8 mouse cellular contexts compared by ENCODE assay signal in genomic region chr7:12834162-12835120, GRCm38 (mm10). TPM values are rescaled to one million over a fixed set of nuclear protein-coding genes. Genes with fewer than 3 reads are reported as not detected.
DNase-seq lines count a peak whose midpoint lies in the region; ATAC-seq and TF ChIP-seq lines count a peak whose summit lies in the region.

Gene Zfp110, plus strand, starts transcription at chr7:12834761.

- H3K4me3 ChIP-seq in G1E (ENCODE audit: low read depth, low read length) = peak within 1 kb of the TSS; percentile 76
- peak within 1 kb of the TSS; percentile 64 for H3K4me3 ChIP-seq in forebrain, embryonic 16.5 days (replicated peaks; ENCODE audit: low read length)
- H3K4me3 ChIP-seq in layer of hippocampus, adult 2 months = peak within 1 kb of the TSS; percentile 77
- peak within 1 kb of the TSS; percentile 54 for H3K4me3 ChIP-seq in lung, embryonic 14.5 days (ENCODE audit: low read depth, low read length)
- H3K4me3 ChIP-seq in olfactory bulb, adult 2 months (ENCODE audit: insufficient read depth, low read depth, low read length) = peak within 1 kb of the TSS; percentile 64
- peak within 1 kb of the TSS; percentile 82 for H3K4me3 ChIP-seq in thymus, adult 2 months (ENCODE audit: control insufficient read depth, insufficient read depth, low read length)

- peak within 1 kb of the TSS; percentile 11 for H3K27ac ChIP-seq in forebrain, embryonic 16.5 days (ENCODE audit: low read length)
- peak within 1 kb of the TSS; percentile 89 for H3K27ac ChIP-seq in layer of hippocampus, adult 2 months
- H3K27ac ChIP-seq in lung, embryonic 14.5 days (ENCODE audit: low read depth) = peak within 1 kb of the TSS; percentile 78
- H3K27ac ChIP-seq in olfactory bulb, adult 2 months (ENCODE audit: insufficient read depth, low read depth, low read length) = 0 out of 2 replicates have a peak within 1 kb of the TSS, but pooled peaks have one; percentile 3
- H3K27ac ChIP-seq in thymus, adult 2 months (ENCODE audit: control insufficient read depth, insufficient read depth, low read length) = peak within 1 kb of the TSS; percentile 66

- peak; percentile 77 for DNase-seq in G1E (ENCODE audit: low spot score)
- peak; percentile 90 to 91 for DNase-seq in cerebellum, adult 18-20 months
- peak; percentile 89 to 94 for DNase-seq in heart, postnatal 36 days
- DNase-seq in layer of hippocampus, adult 2 months (ENCODE audit: low spot score in 2 of 2) = peak; percentile 79 to 82
- peak; percentile 95 for DNase-seq in lung, embryonic 14.5 days
- peak; percentile 92 for DNase-seq in thymus, adult 2 months

- TF ChIP-seq CTCF in G1E (IDR thresholded peaks at IDR 0.05; ENCODE audit: low read depth, low read length) = no peak
- TF ChIP-seq CTCF in layer of hippocampus, adult 2 months (conservative IDR thresholded peaks at IDR 0.05) = peak; percentile 52
- TF ChIP-seq CTCF in lung, embryonic 14.5 days (IDR thresholded peaks at IDR 0.05; ENCODE audit: low read depth) = 0 out of 2 replicates have a peak, but pooled peaks have one; percentile 18
- TF ChIP-seq CTCF in olfactory bulb, adult 2 months (IDR thresholded peaks at IDR 0.05; ENCODE audit: insufficient read depth, low read depth, low read length) = 0 out of 2 replicates have a peak, but pooled peaks have one; percentile 6
- TF ChIP-seq CTCF in thymus, adult 2 months (IDR thresholded peaks at IDR 0.05; ENCODE audit: borderline replicate concordance, control insufficient read depth, extremely low read depth, insufficient read depth, low read length, poor library complexity) = peak; percentile 33; the same call in 1 of the 2 replicates

- WGBS in forebrain, embryonic 16.5 days = 3% methylated on average over 47 of the region's 47 CpGs
- WGBS in lung, embryonic 14.5 days = 3% methylated on average over 47 of the region's 47 CpGs
- WGBS in olfactory bulb, adult 2 months = 3% methylated on average over 47 of the region's 47 CpGs
- WGBS in thymus, adult 2 months = 3% methylated on average over 47 of the region's 47 CpGs

- H3K27me3 ChIP-seq in G1E (ENCODE audit: insufficient read depth, low read length) = no peaks in the 10 kb centered on the region
- H3K27me3 ChIP-seq in forebrain, embryonic 16.5 days (replicated peaks; ENCODE audit: control insufficient read depth, insufficient read depth, low read length) = no peaks in the 10 kb centered on the region
- no peaks in the 10 kb centered on the region for H3K27me3 ChIP-seq in lung, embryonic 14.5 days (ENCODE audit: insufficient read depth, low read length)
- no peaks in the 10 kb centered on the region for H3K27me3 ChIP-seq in thymus, adult 2 months (ENCODE audit: control insufficient read depth, insufficient read depth, low read length)

- TF ChIP-seq POLR2A in olfactory bulb, adult 2 months (IDR thresholded peaks at IDR 0.05; ENCODE audit: insufficient read depth, low read depth, low read length) = peak; percentile 46
- TF ChIP-seq POLR2A in thymus, adult 2 months (IDR thresholded peaks at IDR 0.05; ENCODE audit: control insufficient read depth, extremely low read depth, insufficient read depth, low read length, poor library complexity) = peak; percentile 48

- peak within 1 kb of the TSS; percentile 57 for H3K4me2 ChIP-seq in forebrain, embryonic 16.5 days (ENCODE audit: low read length)
- H3K4me2 ChIP-seq in lung, embryonic 14.5 days = peak within 1 kb of the TSS; percentile 65

- peaks cover 33% of the 10 kb centered on the region for H3K36me3 ChIP-seq in G1E (replicated peaks)
- H3K36me3 ChIP-seq in forebrain, embryonic 16.5 days (ENCODE audit: control insufficient read depth, insufficient read depth) = peaks cover 31% of the 10 kb centered on the region
- H3K36me3 ChIP-seq in lung, embryonic 14.5 days (ENCODE audit: insufficient read depth) = peaks cover 34% of the 10 kb centered on the region
- peaks cover 19% of the 10 kb centered on the region for H3K36me3 ChIP-seq in thymus, adult 2 months (ENCODE audit: control insufficient read depth, insufficient read depth, low read length)

- H3K4me1 ChIP-seq in G1E (ENCODE audit: insufficient read depth, low read depth, low read length) = peaks cover 18% of the 10 kb centered on the region
- H3K4me1 ChIP-seq in forebrain, embryonic 16.5 days (replicated peaks; ENCODE audit: control insufficient read depth, insufficient read depth, low read length) = peaks cover 3% of the 10 kb centered on the region; the same call in 1 of the 2 replicates
- no peaks in the 10 kb centered on the region for H3K4me1 ChIP-seq in lung, embryonic 14.5 days (ENCODE audit: insufficient read depth)
- H3K4me1 ChIP-seq in olfactory bulb, adult 2 months (ENCODE audit: control insufficient read depth, insufficient read depth, low read length) = no peaks in the 10 kb centered on the region
- H3K4me1 ChIP-seq in thymus, adult 2 months (replicated peaks; ENCODE audit: control insufficient read depth, insufficient read depth, low read length) = peaks cover 6% of the 10 kb centered on the region

- H3K9ac ChIP-seq in forebrain, embryonic 16.5 days (replicated peaks; ENCODE audit: low read depth, low read length) = peak within 1 kb of the TSS; percentile 62
- H3K9ac ChIP-seq in lung, embryonic 14.5 days = peak within 1 kb of the TSS; percentile 65

- intact Hi-C loops in heart, postnatal 36 days (cut with DNase I) = loop anchor here (1.0 to 5.0 kb wide), 4 partner anchors 16 to 198 kb away; partner anchors contain the start of genes Chmp2a, Zfp128, Zfp329 and Zscan22

- peaks cover 20% of the 10 kb centered on the region for H3K9me3 ChIP-seq in G1E (replicated peaks)
- H3K9me3 ChIP-seq in forebrain, embryonic 16.5 days (ENCODE audit: control insufficient read depth, low read length) = peaks cover 25% of the 10 kb centered on the region
- peaks cover 25% of the 10 kb centered on the region for H3K9me3 ChIP-seq in lung, embryonic 14.5 days (ENCODE audit: low read depth, low read length)

- ATAC-seq in G1E (ENCODE audit: extremely low read depth, insufficient number of reproducible peaks, low FRiP score, poor library complexity, severe bottlenecking) = peak; percentile 96
- ATAC-seq in forebrain, embryonic 16.5 days = peak; percentile 98
- peak; percentile 99 for ATAC-seq in lung, embryonic 14.5 days (ENCODE audit: insufficient read depth)

RNA-seq across cellular contexts. Expression of gene Zfp110, which starts in this region (rescaled TPM):
- total RNA-seq in G1E (2014; fragmentation: Nextera tagmentation) (53.1 and 62.7 TPM in 2 replicates), G1E (2017) (58.4 and 59.9 TPM in 2 replicates)
- 2.5 and 3.2 TPM in 2 replicates for polyA plus RNA-seq in G1E (2012)
- 42.0 and 43.0 TPM in 2 replicates for polyA plus RNA-seq in forebrain, embryonic 16.5 days (2015; fragmentation: Nextera tagmentation; extraction: Ambion mirVana)
- total RNA-seq in heart, postnatal 36 days (2021) = 10 to 100 TPM; 15.4 to 21.5 TPM
- total RNA-seq in layer of hippocampus, adult 2 months (2021) = 10 to 100 TPM; 14.5 to 15.8 TPM
- 41.2 and 41.5 TPM in 2 replicates for polyA plus RNA-seq in lung, embryonic 14.5 days (2014; fragmentation: Nextera tagmentation; extraction: Ambion mirVana)
- not detected in 2 replicates for polyA plus RNA-seq in olfactory bulb, adult 2 months (2012; ENCODE audit: insufficient read depth, insufficient read length, low replicate concordance, missing spikeins)
- polyA plus RNA-seq in thymus, adult 2 months (2012; rRNA removed) = 16.9 and 17.6 TPM in 2 replicates

Comparison
In these comparisons a context has a peak if more than half of its experiments do, and no peak if none do; other contexts are left out.
1. Peak in every context shown above with its lines: DNase-seq, ATAC-seq, H3K4me3 ChIP-seq and H3K27ac ChIP-seq.
2. H3K27ac ChIP-seq: peak in every context shown above with its lines; median percentile 89 in layer of hippocampus, adult 2 months; 78 in lung, embryonic 14.5 days; 66 in thymus, adult 2 months; 11 in forebrain, embryonic 16.5 days; 3 in olfactory bulb, adult 2 months.